Mouse (Mus musculus) embryonic fibroblast, embryonic 13.5 days (primary cell): ENCODE data around the gene Arf3. TPM values are rescaled to one million over a fixed set of nuclear protein-coding genes. Genes with fewer than 3 reads are reported as not detected.

ENCODE experiments used
- H3K27ac ChIP-seq: 2 replicates; pipeline ENCODE4 v1.5.1; 2012; ENCODE audit warnings: low read length, control low read depth, inconsistent platforms; ENCODE audit not compliant: insufficient read depth
- H3K4me1 ChIP-seq: 2 replicates; pipeline ENCODE4 v1.6.1; 2011; ENCODE audit warnings: low read length; ENCODE audit not compliant: control insufficient read depth, insufficient read depth
- H3K4me3 ChIP-seq: 2 replicates; pipeline ENCODE4 v1.5.1; 2011; ENCODE audit warnings: mild to moderate bottlenecking, control low read depth, low read length; ENCODE audit not compliant: insufficient read depth
- CTCF ChIP-seq: IDR thresholded peaks from 2 replicates; pipeline ENCODE4 v1.5.1; 2011; ENCODE audit warnings: mild to moderate bottlenecking, control low read depth, low read length, moderate library complexity, borderline replicate concordance; ENCODE audit not compliant: insufficient read depth
- POLR2A ChIP-seq: IDR thresholded peaks from 2 replicates; pipeline ENCODE4 v1.6.1; 2011; ENCODE audit warnings: low read depth, mild to moderate bottlenecking, control low read depth, low read length, moderate library complexity
- polyA plus RNA-seq: library from polyadenylated mRNA; stranded (reverse); fragments of >200 nt; gene quantifications from 2 replicates; pipeline ENCODE4 v1.2.4, GENCODE M21; 2011; ENCODE audit warnings: low read depth; ENCODE audit not compliant: missing spikeins, insufficient read length

The Arf3 gene
- polyA plus RNA-seq, 1 experiment: 91.3 TPM

DNA sequence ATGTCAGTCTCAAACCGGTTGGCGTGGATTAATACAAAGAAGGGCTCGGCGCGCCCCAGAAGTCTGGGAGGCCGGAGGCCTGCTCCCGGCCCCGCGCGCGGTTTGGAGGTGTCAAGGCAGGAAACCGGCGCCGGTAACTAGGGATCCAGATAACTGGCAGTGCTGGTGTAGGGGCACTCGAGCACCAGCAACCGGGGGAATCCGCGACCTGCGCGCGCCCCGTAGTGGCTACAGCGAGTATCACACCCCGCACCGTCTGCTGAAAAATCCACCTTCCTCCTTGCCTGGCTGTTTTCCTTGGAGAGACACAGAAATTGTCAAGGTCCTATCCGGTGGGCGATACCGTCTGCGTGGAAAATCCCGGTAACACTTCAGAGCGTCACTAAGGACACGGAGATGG, 41.0 kb upstream of the Arf3 start:
- Histone ChIP-seq H3K4me1 (peaks cover 9% of the 10 kb centered on the region), H3K4me3 (no peak overlapping the region), H3K27ac (no peak overlapping the region)
- peak; percentile 82; the same call in 1 of the 2 replicates for TF ChIP-seq CTCF
- no peak for TF ChIP-seq POLR2A

DNA sequence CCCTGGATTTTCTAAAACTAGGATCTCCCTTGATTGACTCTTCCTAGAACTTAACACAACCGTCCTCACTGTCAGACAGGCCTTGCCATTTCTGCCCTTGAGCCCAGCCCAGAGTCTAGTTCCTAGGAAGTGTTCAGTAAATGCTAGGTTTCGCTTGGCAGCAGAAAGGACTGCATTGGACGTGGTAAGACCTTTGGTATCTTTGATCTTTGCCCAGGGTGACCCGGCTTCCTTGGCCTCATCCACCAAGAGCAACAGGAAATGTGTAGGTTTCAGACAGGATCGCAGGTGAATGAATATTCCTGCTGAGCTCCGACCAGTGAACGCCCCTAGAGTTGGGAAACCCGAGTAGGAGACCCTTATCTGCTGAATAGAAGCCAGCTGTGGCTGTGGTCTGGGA, 39.9 kb upstream of the Arf3 start:
- Histone ChIP-seq H3K4me3 (no peak overlapping the region), H3K4me1 (peaks cover 3% of the 10 kb centered on the region; the same call in 1 of the 2 replicates), H3K27ac (no peak overlapping the region)
- TF ChIP-seq POLR2A (no peak), CTCF (no peak)

DNA sequence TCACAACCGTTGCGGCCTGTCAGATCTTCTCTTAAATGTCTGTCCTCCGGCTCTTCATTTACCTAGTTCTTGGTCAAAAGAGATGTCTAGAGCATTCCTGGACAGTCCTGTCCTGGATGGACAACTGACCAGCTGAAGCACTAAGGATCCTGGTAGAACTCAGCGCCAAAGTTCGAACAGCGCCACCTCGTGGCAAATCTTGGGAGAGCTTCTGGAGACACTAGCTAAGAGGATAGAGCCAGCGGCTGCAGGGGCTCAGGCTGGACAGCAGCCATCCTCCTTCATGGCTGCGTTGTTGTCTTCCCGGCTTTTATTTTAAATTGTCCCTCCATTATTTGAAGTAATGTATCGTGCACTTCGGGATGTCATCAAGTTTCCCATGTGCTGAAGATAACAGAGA, 36.4 kb upstream of the Arf3 start:
- no peak overlapping the region for H3K4me3 ChIP-seq
- no peak overlapping the region for H3K27ac ChIP-seq
- no peaks in the 10 kb centered on the region for H3K4me1 ChIP-seq
- peak; percentile 40; the same call in 1 of the 2 replicates for TF ChIP-seq CTCF
- no peak for TF ChIP-seq POLR2A

GRCm38 (mm10) chr15:98798903-98799302, 35.9 kb upstream of the Arf3 start:
- TF ChIP-seq CTCF (no peak), POLR2A (no peak)
- H3K4me3 ChIP-seq: no peak overlapping the region
- H3K27ac ChIP-seq: no peak overlapping the region
- H3K4me1 ChIP-seq: no peaks in the 10 kb centered on the region

GRCm38 (mm10) chr15:98797835-98798492, 35.0 kb upstream of the Arf3 start:
- no peak overlapping the region for H3K27ac ChIP-seq
- no peaks in the 10 kb centered on the region for H3K4me1 ChIP-seq
- no peak for TF ChIP-seq POLR2A
- TF ChIP-seq CTCF: no peak
- H3K4me3 ChIP-seq: no peak overlapping the region

- TF ChIP-seq CTCF: no peak
- no peak overlapping the region for H3K4me3 ChIP-seq
Measured at GRCm38 (mm10) chr15:98796803-98797595, 34.0 kb upstream of the Arf3 start.

GRCm38 (mm10) chr15:98793141-98793698, 30.2 kb upstream of the Arf3 start:
- H3K4me1 ChIP-seq: peaks cover 3% of the 10 kb centered on the region; the same call in 1 of the 2 replicates
- TF ChIP-seq CTCF (no peak), POLR2A (no peak)
- H3K27ac ChIP-seq: no peak overlapping the region
- H3K4me3 ChIP-seq: no peak overlapping the region

More at GRCm38 (mm10) chr15:98796803-98797595, 34.0 kb upstream of the Arf3 start:
- no peaks in the 10 kb centered on the region; the same call in 1 of the 2 replicates for H3K4me1 ChIP-seq
- H3K27ac ChIP-seq: no peak overlapping the region

GRCm38 (mm10) chr15:98792233-98793020, 29.4 kb upstream of the Arf3 start:
- Histone ChIP-seq H3K27ac (no peak overlapping the region), H3K4me3 (no peak overlapping the region), H3K4me1 (peaks cover 3% of the 10 kb centered on the region; the same call in 1 of the 2 replicates)
- no peak for TF ChIP-seq CTCF
- TF ChIP-seq POLR2A: no peak

DNA sequence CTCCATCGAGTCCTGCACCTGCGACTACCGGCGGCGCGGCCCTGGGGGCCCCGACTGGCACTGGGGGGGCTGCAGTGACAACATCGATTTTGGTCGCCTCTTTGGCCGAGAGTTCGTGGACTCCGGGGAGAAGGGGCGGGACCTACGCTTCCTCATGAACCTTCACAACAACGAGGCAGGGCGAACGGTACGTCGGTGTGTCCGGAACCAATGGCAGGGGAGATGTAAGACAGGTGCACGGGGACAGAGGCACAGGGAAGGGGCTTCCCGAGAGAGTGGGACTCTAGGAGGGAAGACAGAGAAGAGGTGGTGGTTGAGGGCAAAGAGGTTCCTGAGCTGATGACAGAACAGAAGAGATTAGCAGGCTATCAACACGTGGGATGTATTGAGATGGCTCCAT, 28.8 kb upstream of the Arf3 start:
- no peak overlapping the region for H3K4me3 ChIP-seq
- TF ChIP-seq POLR2A (no peak), CTCF (no peak)
- peaks cover 3% of the 10 kb centered on the region; the same call in 1 of the 2 replicates for H3K4me1 ChIP-seq
- H3K27ac ChIP-seq: no peak overlapping the region
